Mouse (Mus musculus) hindbrain, embryonic 16.5 days (tissue): ENCODE measurements around the gene Ankdd1b. TPM values are rescaled to one million over a fixed set of nuclear protein-coding genes. Genes with fewer than 3 reads are reported as not detected.

Source experiments
- ATAC-seq: fragments of 200-750 bp; cut with Nextera tagmentation; 2 replicates; pipeline ENCODE4 v1.8.0; 2017; ENCODE audit warnings: moderate TSS enrichment, moderate library complexity
- H3K27ac ChIP-seq: fragments of 300-500 bp; sonication (generic); 2 replicates; pipeline ENCODE4 v1.5.1; 2014; ENCODE audit warnings: low read depth, mild to moderate bottlenecking, control low read depth, low read length, moderate library complexity
- H3K27me3 ChIP-seq: fragments of 300-500 bp; sonication (generic); replicated peaks from 2 replicates; pipeline ENCODE4 v1.6.1; 2014; ENCODE audit warnings: low read length; ENCODE audit not compliant: control insufficient read depth, insufficient read depth
- H3K36me3 ChIP-seq: fragments of 300-500 bp; sonication (generic); 2 replicates; pipeline ENCODE4 v1.6.1; 2014; ENCODE audit warnings: mild to moderate bottlenecking, low read length, moderate library complexity, mixed read lengths; ENCODE audit not compliant: control insufficient read depth, insufficient read depth
- H3K4me1 ChIP-seq: fragments of 300-500 bp; sonication (generic); 2 replicates; pipeline ENCODE4 v1.6.1; 2014; ENCODE audit warnings: low read depth, low read length; ENCODE audit not compliant: control insufficient read depth, insufficient read depth
- H3K4me2 ChIP-seq: fragments of 300-500 bp; sonication (generic); 2 replicates; pipeline ENCODE4 v1.6.1; 2014; ENCODE audit warnings: mild to moderate bottlenecking, low read length, control low read depth, moderate library complexity
- H3K4me3 ChIP-seq: fragments of 300-500 bp; sonication (generic); 2 replicates; pipeline ENCODE4 v1.5.1; 2014; ENCODE audit warnings: mild to moderate bottlenecking, low read length, control low read depth, moderate library complexity
- H3K9ac ChIP-seq: fragments of 300-500 bp; sonication (generic); 2 replicates; pipeline ENCODE4 v1.6.1; 2014; ENCODE audit warnings: low read depth, mild to moderate bottlenecking, control low read depth, low read length, moderate library complexity
- H3K9me3 ChIP-seq: fragments of 300-500 bp; sonication (generic); 2 replicates; pipeline ENCODE4 v1.6.1; 2014; ENCODE audit warnings: mild to moderate bottlenecking, low read length, moderate library complexity; ENCODE audit not compliant: control insufficient read depth
- WGBS: fragments of 180-500 bp; shearing (Covaris S2); extraction: QIAGEN DNeasy Blood & Tissue Kit; methylation state at CpG from one replicate; pipeline ENCODE4 v1.1.7; 2014; 5-methylcytosine and 5-hydroxymethylcytosine counted together
- polyA plus RNA-seq: library from polyadenylated mRNA; unstranded; fragments of >200 nt; fragmentation: Nextera tagmentation; extraction: Ambion mirVana; gene quantifications from 2 replicates; pipeline ENCODE4 v1.2.1, GENCODE M21; 2015

Ankdd1b gene
- polyA plus RNA-seq, 1 experiment from 2014 or later, result 0.55 TPM

- no peaks in the 10 kb centered on the region for H3K9me3 ChIP-seq
- no peaks in the 10 kb centered on the region for H3K36me3 ChIP-seq
- 87% methylated on average over 11 of the region's 11 CpGs for WGBS
- H3K27ac ChIP-seq, result no peak overlapping the region
- H3K4me3 ChIP-seq, result no peak overlapping the region
- ATAC-seq, result no peak
- no peak overlapping the region for H3K4me2 ChIP-seq
- H3K4me1 ChIP-seq, result no peaks in the 10 kb centered on the region
- no peak overlapping the region for H3K9ac ChIP-seq
- H3K27me3 ChIP-seq, result no peaks in the 10 kb centered on the region
Measured at GRCm38 (mm10) chr13:96450205-96450856, 20.7 kb downstream of the Ankdd1b start.

- no peaks in the 10 kb centered on the region for H3K9me3 ChIP-seq
- no peak for ATAC-seq
- no peaks in the 10 kb centered on the region for H3K36me3 ChIP-seq
- H3K4me3 ChIP-seq, result no peak overlapping the region
- no peak overlapping the region for H3K9ac ChIP-seq
- H3K27ac ChIP-seq, result no peak overlapping the region
- WGBS, result 94% methylated on average over 4 of the region's 4 CpGs
- H3K27me3 ChIP-seq, result no peaks in the 10 kb centered on the region
- no peaks in the 10 kb centered on the region for H3K4me1 ChIP-seq
- no peak overlapping the region for H3K4me2 ChIP-seq
Measured at GRCm38 (mm10) chr13:96440436-96440835, 30.6 kb downstream of the Ankdd1b start.

DNA sequence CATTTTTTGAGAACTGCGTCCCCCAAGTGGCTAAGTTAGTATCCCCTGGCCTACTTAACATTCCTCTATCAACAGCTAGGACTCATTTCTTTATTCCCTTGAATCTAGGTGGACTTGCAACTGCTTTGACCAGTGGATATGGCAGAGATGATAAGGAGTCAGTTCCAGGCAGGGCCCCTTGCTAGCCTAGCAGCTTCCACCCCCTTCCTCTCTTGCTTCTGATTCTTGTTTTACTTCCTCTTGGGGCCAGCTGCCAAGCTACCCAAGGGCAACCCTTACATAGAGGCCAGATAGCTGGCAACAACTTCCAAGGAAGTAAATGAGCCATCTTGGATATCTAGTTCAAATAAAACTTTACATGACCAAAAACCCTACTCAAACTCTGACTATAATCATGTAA is 34.1 kb downstream of the Ankdd1b start:
- H3K4me2 ChIP-seq, result no peak overlapping the region
- no peak overlapping the region for H3K27ac ChIP-seq
- no peak overlapping the region for H3K4me3 ChIP-seq
- H3K9ac ChIP-seq, result no peak overlapping the region
- no peaks in the 10 kb centered on the region for H3K36me3 ChIP-seq
- no peaks in the 10 kb centered on the region; the same call in 1 of the 2 replicates for H3K4me1 ChIP-seq
- 100% methylated on average over 1 of the region's 1 CpGs for WGBS
- no peaks in the 10 kb centered on the region for H3K27me3 ChIP-seq
- no peak for ATAC-seq
- H3K9me3 ChIP-seq, result no peaks in the 10 kb centered on the region

GRCm38 (mm10) chr13:96435793-96436192 is 35.2 kb downstream of the Ankdd1b start:
- 0 out of 2 replicates have a peak overlapping the region, but pooled peaks have one; percentile 22 for H3K4me2 ChIP-seq
- no peaks in the 10 kb centered on the region for H3K9me3 ChIP-seq
- H3K27ac ChIP-seq, result no peak overlapping the region
- H3K27me3 ChIP-seq, result no peaks in the 10 kb centered on the region
- WGBS, result 35% methylated on average over 12 of the region's 13 CpGs
- ATAC-seq, result no peak
- H3K4me1 ChIP-seq, result no peaks in the 10 kb centered on the region; the same call in 1 of the 2 replicates
- no peak overlapping the region for H3K4me3 ChIP-seq
- H3K36me3 ChIP-seq, result no peaks in the 10 kb centered on the region
- no peak overlapping the region for H3K9ac ChIP-seq

DNA sequence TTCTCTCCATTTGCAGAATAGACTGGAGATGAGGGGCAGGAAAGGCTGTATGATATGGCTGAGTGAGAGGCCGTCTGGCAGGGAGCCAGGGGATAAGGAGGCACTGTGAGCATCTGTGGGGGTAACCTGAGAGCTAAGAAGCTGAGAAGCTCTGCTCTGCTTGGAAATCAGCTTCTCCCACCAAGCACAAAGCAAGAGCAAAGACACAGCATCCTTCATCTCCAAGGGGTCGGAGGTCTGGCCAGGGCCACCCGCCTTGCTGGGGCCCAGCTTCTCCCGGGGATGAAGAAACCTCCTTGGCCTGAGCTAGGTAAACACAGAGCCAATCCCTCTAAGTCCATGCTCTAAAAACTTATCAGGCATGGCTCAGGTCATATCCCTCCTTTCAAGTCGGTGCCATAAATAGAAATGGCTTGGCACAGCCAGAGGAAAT is 36.1 kb downstream of the Ankdd1b start:
- no peak for ATAC-seq
- 69% methylated on average over 5 of the region's 5 CpGs for WGBS

GRCm38 (mm10) chr13:96433648-96434190 is 37.3 kb downstream of the Ankdd1b start:
- Histone ChIP-seq H3K36me3 (no peaks in the 10 kb centered on the region), H3K27ac (no peak overlapping the region), H3K9ac (no peak overlapping the region), H3K4me3 (no peak overlapping the region), H3K9me3 (no peaks in the 10 kb centered on the region), H3K27me3 (no peaks in the 10 kb centered on the region), H3K4me2 (no peak overlapping the region), H3K4me1 (no peaks in the 10 kb centered on the region; the same call in 1 of the 2 replicates)
- 82% methylated on average over 11 of the region's 11 CpGs for WGBS
- no peak for ATAC-seq

More for the DNA sequence above, 36.1 kb downstream of the Ankdd1b start:
- Histone ChIP-seq H3K4me3 (no peak overlapping the region), H3K27ac (no peak overlapping the region), H3K4me1 (no peaks in the 10 kb centered on the region; the same call in 1 of the 2 replicates), H3K9ac (no peak overlapping the region), H3K4me2 (no peak overlapping the region), H3K27me3 (no peaks in the 10 kb centered on the region), H3K9me3 (no peaks in the 10 kb centered on the region), H3K36me3 (no peaks in the 10 kb centered on the region)

GRCm38 (mm10) chr13:96433041-96433440 is 38.0 kb downstream of the Ankdd1b start:
- Histone ChIP-seq H3K9me3 (no peaks in the 10 kb centered on the region), H3K36me3 (no peaks in the 10 kb centered on the region), H3K4me3 (no peak overlapping the region), H3K4me2 (no peak overlapping the region), H3K27me3 (no peaks in the 10 kb centered on the region), H3K9ac (no peak overlapping the region), H3K27ac (no peak overlapping the region), H3K4me1 (no peaks in the 10 kb centered on the region; the same call in 1 of the 2 replicates)
- ATAC-seq, result no peak
- 83% methylated on average over 6 of the region's 6 CpGs for WGBS

DNA sequence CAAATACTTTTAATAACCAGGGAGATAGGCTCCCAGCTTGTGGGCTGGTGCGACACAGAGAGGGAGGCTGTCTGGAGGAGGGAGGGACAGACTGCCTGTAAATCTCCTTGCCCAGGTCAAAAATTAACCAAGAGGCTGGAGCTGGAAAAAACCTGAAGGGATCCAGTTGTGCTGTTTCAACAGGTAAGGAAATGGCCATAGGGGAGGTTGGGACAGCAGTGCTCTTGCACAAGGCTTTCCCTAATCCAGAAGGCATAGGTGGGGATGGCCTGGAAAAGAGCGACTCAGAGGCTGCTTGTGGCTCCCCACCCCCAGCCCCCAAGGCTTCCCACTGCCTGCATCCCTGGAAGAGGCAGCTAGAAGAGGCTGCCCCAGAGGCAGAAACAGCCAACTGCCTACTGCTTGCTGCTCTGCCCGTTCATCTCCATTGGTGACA is 38.6 kb downstream of the Ankdd1b start:
- Histone ChIP-seq H3K4me2 (no peak overlapping the region), H3K9me3 (no peaks in the 10 kb centered on the region), H3K4me3 (no peak overlapping the region), H3K4me1 (no peaks in the 10 kb centered on the region; the same call in 1 of the 2 replicates), H3K27me3 (no peaks in the 10 kb centered on the region), H3K9ac (no peak overlapping the region), H3K36me3 (no peaks in the 10 kb centered on the region), H3K27ac (no peak overlapping the region)
- no peak for ATAC-seq
- 63% methylated on average over 3 of the region's 3 CpGs for WGBS

GRCm38 (mm10) chr13:96431595-96432156 is 39.3 kb downstream of the Ankdd1b start:
- no peaks in the 10 kb centered on the region for H3K27me3 ChIP-seq
- ATAC-seq, result peak; percentile 84
- 40% methylated on average over 12 of the region's 12 CpGs for WGBS
- no peak overlapping the region for H3K9ac ChIP-seq
- no peaks in the 10 kb centered on the region; the same call in 1 of the 2 replicates for H3K4me1 ChIP-seq
- H3K9me3 ChIP-seq, result no peaks in the 10 kb centered on the region
- no peak overlapping the region for H3K4me3 ChIP-seq
- H3K27ac ChIP-seq, result no peak overlapping the region
- H3K4me2 ChIP-seq, result no peak overlapping the region
- no peaks in the 10 kb centered on the region for H3K36me3 ChIP-seq
